Mouse (Mus musculus) midbrain, postnatal 0 days (tissue): ENCODE results near the gene Sowaha. TPM values are rescaled to one million over a fixed set of nuclear protein-coding genes. Genes with fewer than 3 reads are reported as not detected.

ENCODE experiments used
- ATAC-seq: fragments of 200-750 bp; cut with Nextera tagmentation; 2 replicates; pipeline ENCODE4 v1.8.0; 2017; ENCODE audit warnings: moderate number of reproducible peaks, mild to moderate bottlenecking, moderate TSS enrichment, moderate library complexity; ENCODE audit not compliant: low FRiP score
- DNase-seq: peaks from one replicate; pipeline ENCODE4 v3.0.0-alpha.2; 2015; ENCODE audit warnings: low spot score
- H3K27ac ChIP-seq: fragments of 300-500 bp; sonication (generic); 2 replicates; pipeline ENCODE4 v1.5.1; 2014; ENCODE audit warnings: low read depth, mild to moderate bottlenecking, low read length, mixed read lengths
- H3K27me3 ChIP-seq: fragments of 300-500 bp; sonication (generic); 2 replicates; pipeline ENCODE4 v1.6.1; 2014; ENCODE audit warnings: low read length, control low read depth, mixed read lengths; ENCODE audit not compliant: insufficient read depth
- H3K36me3 ChIP-seq: fragments of 300-500 bp; sonication (generic); 2 replicates; pipeline ENCODE4 v1.6.1; 2014; ENCODE audit warnings: low read length, control low read depth, mixed read lengths; ENCODE audit not compliant: insufficient read depth
- H3K4me1 ChIP-seq: fragments of 300-500 bp; sonication (generic); 2 replicates; pipeline ENCODE4 v1.6.1; 2014; ENCODE audit warnings: mild to moderate bottlenecking, control low read depth, antibody characterized with exemption, low read length, mixed read lengths; ENCODE audit not compliant: insufficient read depth
- H3K4me2 ChIP-seq: fragments of 300-500 bp; sonication (generic); 2 replicates; pipeline ENCODE4 v1.6.1; 2014; ENCODE audit warnings: low read depth, mild to moderate bottlenecking, low read length, mixed read lengths; ENCODE audit not compliant: poor library complexity, severe bottlenecking
- H3K4me3 ChIP-seq: fragments of 300-500 bp; sonication (generic); 2 replicates; pipeline ENCODE4 v1.5.1; 2014; ENCODE audit warnings: low read depth, mild to moderate bottlenecking, low read length, moderate library complexity
- H3K9ac ChIP-seq: fragments of 300-500 bp; sonication (generic); replicated peaks from 2 replicates; pipeline ENCODE4 v1.6.1; 2014; ENCODE audit warnings: mild to moderate bottlenecking, low read length, moderate library complexity, mixed read lengths; ENCODE audit not compliant: poor library complexity, severe bottlenecking
- H3K9me3 ChIP-seq: fragments of 300-500 bp; sonication (generic); 2 replicates; pipeline ENCODE4 v1.6.1; 2016; ENCODE audit warnings: low read length, control low read depth
- CTCF ChIP-seq: IDR thresholded peaks from 2 replicates; pipeline ENCODE4 v1.5.1; 2016; ENCODE audit warnings: antibody characterized with exemption, mild to moderate bottlenecking
- WGBS: fragments of 180-500 bp; shearing (Covaris S2); extraction: QIAGEN DNeasy Blood & Tissue Kit; methylation state at CpG from one replicate; pipeline ENCODE4 v1.1.7; 2014; 5-methylcytosine and 5-hydroxymethylcytosine counted together
- polyA plus RNA-seq: library from polyadenylated mRNA; unstranded; fragments of >200 nt; fragmentation: Nextera tagmentation; extraction: Ambion mirVana; gene quantifications from 2 replicates; pipeline ENCODE4 v1.2.1, GENCODE M21; 2015
- total RNA-seq: library from RNA; depleted of rRNA; stranded (reverse); fragments of >200 nt; gene quantifications from 2 replicates; pipeline ENCODE4 v1.2.3, GENCODE M21; 2014

The Sowaha gene
- total and polyA plus RNA-seq, 2 experiments from 2014 or later, result 4.0 to 7.3 TPM

DNA sequence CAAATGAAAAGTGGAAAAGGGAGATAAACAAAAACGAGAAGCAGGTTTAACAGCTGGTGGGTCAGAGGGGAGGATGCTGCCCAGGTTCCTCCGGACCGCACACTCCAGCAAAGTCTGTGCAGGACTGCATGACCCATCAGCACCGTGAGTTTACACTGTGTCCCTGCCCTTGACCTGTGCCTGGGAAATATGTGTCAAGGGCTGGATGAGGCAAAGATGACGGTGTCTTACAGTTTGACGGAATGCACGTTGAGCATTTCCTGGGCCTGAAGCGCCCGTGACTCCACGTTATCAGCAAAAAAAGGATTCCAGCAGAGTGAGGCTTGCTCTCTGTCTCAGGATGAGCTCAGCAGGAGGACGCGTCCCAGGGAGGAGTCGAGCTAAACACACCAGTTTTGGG, 34.5 kb downstream of the Sowaha start:
- Histone ChIP-seq H3K27me3 (no peaks in the 10 kb centered on the region), H3K4me1 (no peaks in the 10 kb centered on the region), H3K4me2 (no peak overlapping the region), H3K36me3 (no peaks in the 10 kb centered on the region), H3K4me3 (no peak overlapping the region), H3K9me3 (no peaks in the 10 kb centered on the region), H3K27ac (no peak overlapping the region), H3K9ac (no peak overlapping the region)
- TF ChIP-seq CTCF, result no peak
- ATAC-seq, result no peak
- no peak for DNase-seq
- WGBS, result 53% methylated on average over 13 of the region's 13 CpGs

DNA sequence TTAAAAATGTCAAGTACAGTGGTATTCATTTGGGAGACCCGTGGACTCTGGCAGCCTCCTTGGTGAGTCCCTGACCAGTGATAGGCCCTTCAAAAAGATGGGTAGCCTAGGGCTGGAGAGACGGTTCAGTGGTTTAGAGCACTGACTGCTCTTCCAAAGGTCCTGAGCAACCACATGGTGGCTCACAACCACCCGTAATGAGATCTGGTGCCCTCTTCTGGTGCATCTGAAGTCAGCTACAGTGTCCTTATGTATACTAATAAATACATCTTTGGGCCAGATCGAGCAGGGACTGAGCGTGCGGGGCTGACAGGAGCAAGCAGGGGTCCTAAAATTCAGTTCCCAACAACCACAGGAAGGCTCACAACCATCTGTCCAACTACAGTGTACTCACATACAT, 36.2 kb downstream of the Sowaha start:
- DNase-seq, result no peak
- H3K27ac ChIP-seq, result no peak overlapping the region
- 31% methylated on average over 6 of the region's 6 CpGs for whole genome bisulfite sequencing
- no peaks in the 10 kb centered on the region for H3K27me3 ChIP-seq
- peak; percentile 70 for TF ChIP-seq CTCF
- H3K4me1 ChIP-seq, result no peaks in the 10 kb centered on the region
- H3K36me3 ChIP-seq, result no peaks in the 10 kb centered on the region
- no peak overlapping the region for H3K9ac ChIP-seq
- ATAC-seq, result no peak
- no peak overlapping the region for H3K4me2 ChIP-seq
- H3K9me3 ChIP-seq, result no peaks in the 10 kb centered on the region
- no peak overlapping the region for H3K4me3 ChIP-seq

DNA sequence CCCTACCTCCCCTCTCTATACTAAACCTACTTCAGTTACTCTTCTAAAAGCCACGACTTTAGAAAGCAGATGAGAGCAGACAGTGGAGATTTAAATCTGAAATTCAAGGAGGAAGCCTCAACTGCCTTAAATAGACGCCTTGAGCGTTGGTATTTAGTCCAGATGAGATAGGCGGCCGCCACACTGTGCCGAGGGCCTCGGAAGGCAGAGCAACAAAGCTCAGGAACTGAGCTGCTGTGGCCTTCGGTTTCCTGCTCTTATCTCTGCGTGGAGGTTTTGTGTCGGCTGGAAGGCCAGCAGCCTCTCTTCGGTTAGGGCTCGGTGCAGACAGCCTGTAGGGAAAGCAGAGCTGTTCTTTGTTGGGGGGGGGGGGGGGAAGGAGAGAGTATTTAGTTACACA, 38.2 kb downstream of the Sowaha start:
- no peak for DNase-seq
- H3K9ac ChIP-seq, result no peak overlapping the region
- TF ChIP-seq CTCF, result no peak
- no peaks in the 10 kb centered on the region for H3K9me3 ChIP-seq
- H3K36me3 ChIP-seq, result no peaks in the 10 kb centered on the region
- no peak overlapping the region for H3K27ac ChIP-seq
- 42% methylated on average over 12 of the region's 12 CpGs for WGBS
- ATAC-seq, result no peak
- H3K4me3 ChIP-seq, result no peak overlapping the region
- no peaks in the 10 kb centered on the region for H3K27me3 ChIP-seq
- H3K4me2 ChIP-seq, result no peak overlapping the region
- H3K4me1 ChIP-seq, result no peaks in the 10 kb centered on the region

DNA sequence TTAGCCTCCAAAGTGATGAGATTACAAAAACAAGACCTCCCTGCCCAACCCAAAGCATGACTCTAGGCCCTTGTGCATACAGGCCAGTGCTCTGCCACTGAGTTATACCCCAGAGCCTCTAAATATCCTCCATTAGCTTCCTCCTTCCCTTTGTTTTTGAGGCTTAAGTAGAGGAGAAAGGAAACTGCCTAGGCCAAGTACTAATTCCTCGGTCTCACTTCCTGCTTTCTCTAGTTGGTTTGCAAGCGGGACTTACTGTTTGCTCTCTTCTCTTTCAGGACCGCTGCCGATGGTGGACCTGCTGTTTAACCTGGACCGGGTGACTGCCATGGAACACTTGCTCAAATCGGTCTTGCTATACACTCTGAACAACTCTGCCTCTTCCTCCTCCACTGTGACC, 43.7 kb downstream of the Sowaha start:
- no peak for ATAC-seq
- H3K4me1 ChIP-seq, result 0 out of 2 replicates have a peak, but pooled peaks cover 4% of the 10 kb centered on the region

DNA sequence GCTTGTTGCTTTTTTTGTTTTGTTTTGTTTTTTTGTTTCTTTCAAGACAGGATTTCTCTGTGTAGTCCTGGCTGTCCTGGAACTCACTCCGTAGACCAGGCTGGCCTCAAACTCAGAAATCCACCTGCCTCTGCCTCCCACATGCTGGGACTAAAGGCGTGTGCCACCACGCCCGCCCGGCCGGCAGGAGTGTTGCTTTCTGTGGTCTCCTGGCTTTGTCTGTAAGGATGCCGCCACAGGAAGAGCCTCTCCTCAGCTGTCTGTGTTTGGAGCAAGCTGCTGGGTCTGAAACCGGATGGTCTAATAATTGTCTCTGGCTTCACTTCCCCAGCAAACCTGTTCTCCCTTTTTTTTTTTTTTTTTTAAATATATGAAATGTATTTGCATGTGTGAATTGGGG, 44.6 kb downstream of the Sowaha start:
- H3K9ac ChIP-seq, result no peak overlapping the region
- TF ChIP-seq CTCF, result no peak
- no peak for DNase-seq
- H3K4me1 ChIP-seq, result 0 out of 2 replicates have a peak, but pooled peaks cover 5% of the 10 kb centered on the region
- ATAC-seq, result no peak
- no peaks in the 10 kb centered on the region for H3K27me3 ChIP-seq
- 82% methylated on average over 8 of the region's 8 CpGs for WGBS
- H3K4me3 ChIP-seq, result no peak overlapping the region
- no peaks in the 10 kb centered on the region for H3K36me3 ChIP-seq
- H3K4me2 ChIP-seq, result no peak overlapping the region
- no peak overlapping the region for H3K27ac ChIP-seq
- H3K9me3 ChIP-seq, result no peaks in the 10 kb centered on the region

More for the DNA sequence above, 43.7 kb downstream of the Sowaha start:
- Histone ChIP-seq H3K4me2 (no peak overlapping the region), H3K36me3 (no peaks in the 10 kb centered on the region), H3K9me3 (no peaks in the 10 kb centered on the region), H3K9ac (no peak overlapping the region), H3K27ac (no peak overlapping the region), H3K4me3 (no peak overlapping the region), H3K27me3 (no peaks in the 10 kb centered on the region)
- WGBS, result 86% methylated on average over 6 of the region's 6 CpGs
- TF ChIP-seq CTCF, result no peak
- DNase-seq, result no peak

DNA sequence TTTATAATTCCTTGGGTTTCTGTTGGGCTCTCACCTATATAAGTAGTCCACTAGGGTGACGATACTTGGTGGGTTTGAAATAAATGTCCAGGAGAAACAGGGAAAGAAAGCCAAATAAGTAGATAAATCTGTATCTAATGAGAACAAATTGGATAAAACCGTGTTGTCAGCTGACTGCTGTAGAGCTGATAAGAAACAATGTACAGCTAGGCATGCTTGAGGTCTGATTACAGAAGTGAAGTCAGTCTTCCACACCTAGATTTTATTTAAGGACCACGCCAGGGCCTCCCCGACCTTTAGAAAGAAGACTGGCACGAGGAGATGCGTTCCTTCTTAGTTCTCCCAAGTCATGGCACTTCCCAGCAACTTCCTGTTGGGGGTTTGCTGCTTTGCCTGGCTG, 47.0 kb downstream of the Sowaha start:
- Histone ChIP-seq H3K9ac (no peak overlapping the region), H3K4me2 (no peak overlapping the region), H3K27me3 (no peaks in the 10 kb centered on the region), H3K9me3 (no peaks in the 10 kb centered on the region), H3K36me3 (peaks cover 8% of the 10 kb centered on the region), H3K4me3 (no peak overlapping the region), H3K27ac (no peak overlapping the region), H3K4me1 (peaks cover 9% of the 10 kb centered on the region; the same call in 1 of the 2 replicates)
- no peak for ATAC-seq
- DNase-seq, result no peak
- TF ChIP-seq CTCF, result no peak
- WGBS, result 70% methylated on average over 6 of the region's 6 CpGs
